Mouse (Mus musculus) limb, embryonic 14.5 days (tissue): ENCODE data around the gene Kat6b. TPM values are rescaled to one million over a fixed set of nuclear protein-coding genes. Genes with fewer than 3 reads are reported as not detected.

Source experiments
- ATAC-seq: fragments of 200-750 bp; cut with Nextera tagmentation; 2 replicates; pipeline ENCODE4 v1.8.0; 2017; ENCODE audit warnings: low read depth, moderate number of reproducible peaks, moderate TSS enrichment; ENCODE audit not compliant: low FRiP score
- DNase-seq: peaks from one replicate; pipeline ENCODE4 v3.0.0-alpha.2; 2015; ENCODE audit warnings: low spot score
- H3K27ac ChIP-seq: fragments of 300-500 bp; sonication (generic); replicated peaks from 2 replicates; pipeline ENCODE4 v1.5.1; 2014; ENCODE audit warnings: low read depth, mild to moderate bottlenecking, low read length, moderate library complexity, mixed read lengths
- H3K27me3 ChIP-seq: fragments of 300-500 bp; sonication (generic); 2 replicates; pipeline ENCODE4 v1.6.1; 2014; ENCODE audit warnings: low read length, mixed read lengths; ENCODE audit not compliant: control insufficient read depth, insufficient read depth
- H3K36me3 ChIP-seq: fragments of 300-500 bp; sonication (generic); 2 replicates; pipeline ENCODE4 v1.6.1; 2014; ENCODE audit warnings: mild to moderate bottlenecking, low read length, moderate library complexity, mixed read lengths; ENCODE audit not compliant: control insufficient read depth, insufficient read depth
- H3K4me1 ChIP-seq: fragments of 300-500 bp; sonication (generic); 2 replicates; pipeline ENCODE4 v1.6.1; 2014; ENCODE audit warnings: antibody characterized with exemption, low read length, mixed read lengths; ENCODE audit not compliant: control insufficient read depth, insufficient read depth
- H3K4me2 ChIP-seq: fragments of 300-500 bp; sonication (generic); replicated peaks from 2 replicates; pipeline ENCODE4 v1.6.1; 2014; ENCODE audit warnings: low read depth, mild to moderate bottlenecking, low read length, moderate library complexity; ENCODE audit not compliant: severe bottlenecking
- H3K4me3 ChIP-seq: fragments of 300-500 bp; sonication (generic); replicated peaks from 2 replicates; pipeline ENCODE4 v1.5.1; 2014; ENCODE audit warnings: low read length
- H3K9ac ChIP-seq: fragments of 300-500 bp; sonication (generic); 2 replicates; pipeline ENCODE4 v1.6.1; 2014; ENCODE audit warnings: mild to moderate bottlenecking, low read depth, low read length, moderate library complexity; ENCODE audit not compliant: severe bottlenecking
- H3K9me3 ChIP-seq: fragments of 300-500 bp; sonication (generic); 2 replicates; pipeline ENCODE4 v1.6.1; 2016; ENCODE audit warnings: low read length; ENCODE audit not compliant: control insufficient read depth
- POLR2A ChIP-seq: fragments of 200-500 bp; IDR thresholded peaks from 2 replicates; pipeline ENCODE4 v1.8.0; 2012; ENCODE audit warnings: inconsistent platforms, mild to moderate bottlenecking, moderate library complexity, borderline replicate concordance; ENCODE audit not compliant: insufficient read depth, insufficient read length; ENCODE audit errors: extremely low read depth
- WGBS: fragments of 180-500 bp; shearing (Covaris S2); extraction: QIAGEN DNeasy Blood & Tissue Kit; methylation state at CpG from one replicate; pipeline ENCODE4 v1.1.7; 2014; 5-methylcytosine and 5-hydroxymethylcytosine counted together
- polyA plus RNA-seq, 2 experiments: library from polyadenylated mRNA; depleted of rRNA in 1 of 2; stranded (reverse) in 1 of 2; unstranded in 1 of 2; fragments of >200 nt; fragmentation: Nextera tagmentation in 1 of 2; extraction: Ambion mirVana in 1 of 2; gene quantifications; 2 replicates each; pipeline versions ENCODE4 v1.2.1 to v1.2.3; 2012 to 2014

The Kat6b gene
- polyA plus RNA-seq, 2 experiments, result 26.0 to 35.5 TPM

GRCm38 (mm10) chr14:21457876-21458275, 23.4 kb upstream of the Kat6b start:
- no peaks in the 10 kb centered on the region for H3K27me3 ChIP-seq
- peaks cover 9% of the 10 kb centered on the region for H3K4me1 ChIP-seq
- ATAC-seq (no peak), DNase-seq (no peak)
- H3K36me3 ChIP-seq, result no peaks in the 10 kb centered on the region
- H3K9me3 ChIP-seq, result no peaks in the 10 kb centered on the region
- H3K4me2 ChIP-seq, result no peak overlapping the region
- no peak overlapping the region for H3K4me3 ChIP-seq
- no peak for TF ChIP-seq POLR2A
- H3K9ac ChIP-seq, result no peak overlapping the region
- no peak overlapping the region for H3K27ac ChIP-seq
- 84% methylated on average over 5 of the region's 5 CpGs for WGBS

DNA sequence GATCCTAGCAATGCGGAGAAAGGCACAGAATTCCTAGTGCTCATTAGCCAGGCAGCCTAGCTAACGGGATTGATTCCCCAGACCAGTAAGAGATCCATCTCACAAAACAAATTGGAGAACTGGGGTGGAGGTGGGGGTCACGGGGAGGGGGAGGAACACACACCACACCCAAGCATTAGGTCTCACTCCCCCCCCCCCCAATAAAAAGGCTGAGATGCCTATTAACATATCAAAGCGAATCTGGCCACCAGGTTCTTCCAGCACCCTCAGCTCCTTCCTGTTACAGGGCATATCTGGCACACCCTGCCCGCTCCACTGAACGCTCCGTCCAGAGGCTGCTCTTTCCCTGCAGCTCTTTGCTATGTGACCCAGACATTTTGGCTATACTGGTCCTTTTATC, 22.5 kb upstream of the Kat6b start:
- no peak overlapping the region for H3K4me2 ChIP-seq
- H3K36me3 ChIP-seq, result no peaks in the 10 kb centered on the region
- H3K9me3 ChIP-seq, result no peaks in the 10 kb centered on the region
- 45% methylated on average over 7 of the region's 7 CpGs for whole genome bisulfite sequencing
- no peak overlapping the region for H3K27ac ChIP-seq
- no peak overlapping the region for H3K9ac ChIP-seq
- H3K4me3 ChIP-seq, result no peak overlapping the region
- ATAC-seq (no peak), DNase-seq (no peak)
- no peak for TF ChIP-seq POLR2A
- peaks cover 14% of the 10 kb centered on the region for H3K4me1 ChIP-seq
- H3K27me3 ChIP-seq, result no peaks in the 10 kb centered on the region

DNA sequence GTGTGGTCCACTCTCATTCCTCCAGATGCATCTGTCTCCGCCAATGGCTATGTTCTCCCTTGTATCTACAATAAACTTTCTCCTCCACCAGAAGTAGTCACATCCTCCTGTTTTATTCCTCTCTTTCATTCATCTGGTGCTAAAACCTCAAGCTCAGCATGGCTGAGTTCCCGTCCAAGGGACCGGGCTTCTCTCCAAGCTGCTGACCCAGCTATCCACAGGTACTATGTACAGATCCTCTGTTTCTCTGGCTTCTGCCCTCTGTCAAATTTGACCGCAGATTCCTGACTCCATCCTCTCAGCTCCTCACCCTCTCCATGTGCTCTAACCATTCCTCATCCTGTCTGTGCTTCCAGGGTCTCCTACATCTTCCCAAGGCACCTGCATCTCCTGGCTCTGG, 22.1 kb upstream of the Kat6b start:
- TF ChIP-seq POLR2A, result no peak
- H3K36me3 ChIP-seq, result no peaks in the 10 kb centered on the region
- no peak overlapping the region for H3K4me3 ChIP-seq
- H3K9ac ChIP-seq, result no peak overlapping the region
- H3K4me2 ChIP-seq, result no peak overlapping the region
- H3K4me1 ChIP-seq, result peaks cover 14% of the 10 kb centered on the region
- no peak for DNase-seq
- no peak for ATAC-seq
- H3K27me3 ChIP-seq, result no peaks in the 10 kb centered on the region
- no peak overlapping the region for H3K27ac ChIP-seq
- 70% methylated on average over 4 of the region's 4 CpGs for WGBS
- H3K9me3 ChIP-seq, result no peaks in the 10 kb centered on the region

DNA sequence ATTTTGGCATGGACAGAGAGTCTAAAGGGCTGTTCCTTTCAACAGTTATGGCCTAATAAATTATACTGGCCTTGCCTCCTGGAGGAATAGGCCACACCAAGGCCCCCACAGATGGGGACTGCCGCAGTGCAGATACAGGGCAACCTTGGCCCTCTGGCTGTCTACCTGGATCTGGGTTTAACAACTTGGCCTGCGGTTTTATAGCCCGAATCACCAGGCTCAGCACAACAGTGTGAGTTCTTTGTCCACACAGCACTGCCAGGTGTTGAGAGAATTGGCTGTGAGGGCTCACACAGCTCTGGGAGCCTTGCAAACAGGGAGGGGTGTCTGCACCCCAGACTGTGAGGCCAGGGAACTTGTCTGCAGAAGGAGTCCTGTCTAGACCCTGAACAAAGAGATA, 18.8 kb upstream of the Kat6b start:
- H3K4me3 ChIP-seq, result no peak overlapping the region
- no peaks in the 10 kb centered on the region for H3K36me3 ChIP-seq
- no peak for TF ChIP-seq POLR2A
- DNase-seq, result peak; percentile 75
- WGBS, result 13% methylated on average over 3 of the region's 3 CpGs
- H3K4me1 ChIP-seq, result peaks cover 17% of the 10 kb centered on the region
- H3K9me3 ChIP-seq, result no peaks in the 10 kb centered on the region
- no peak overlapping the region for H3K4me2 ChIP-seq
- H3K27me3 ChIP-seq, result no peaks in the 10 kb centered on the region
- peak; percentile 91 for ATAC-seq
- no peak overlapping the region for H3K9ac ChIP-seq
- 0 out of 2 replicates have a peak overlapping the region, but pooled peaks have one; percentile 35 for H3K27ac ChIP-seq

DNA sequence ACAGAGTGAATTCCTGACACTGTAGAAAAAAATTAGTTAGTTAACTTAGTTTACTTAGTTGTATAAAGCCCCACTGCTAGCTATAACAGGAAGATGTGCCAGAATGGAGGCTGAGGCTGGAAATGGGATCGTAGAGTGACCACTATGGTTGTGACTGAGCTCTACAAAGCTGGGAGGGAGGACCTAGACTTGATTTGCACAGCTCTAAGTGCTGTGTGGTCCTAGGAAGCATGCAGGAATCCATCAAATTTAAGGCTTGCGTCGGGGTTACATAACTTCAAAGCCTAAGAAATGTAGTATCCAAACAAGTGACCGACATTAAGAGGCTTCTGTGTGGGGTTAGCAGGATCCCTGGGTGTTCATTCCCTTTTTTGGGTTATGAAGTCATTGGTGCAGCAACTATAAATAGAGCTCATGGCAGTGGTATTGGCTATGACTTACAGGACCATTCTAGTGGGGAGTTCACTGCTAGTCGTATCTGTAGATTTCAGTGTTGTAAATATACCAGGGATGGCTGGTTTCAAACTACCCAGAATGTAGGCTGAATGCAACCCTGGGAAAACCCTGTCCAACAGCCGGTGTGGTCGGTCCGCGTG, 18.0 kb upstream of the Kat6b start:
- Histone ChIP-seq H3K4me1 (peaks cover 17% of the 10 kb centered on the region), H3K27ac (0 out of 2 replicates have a peak overlapping the region, but pooled peaks have one; percentile 35), H3K4me3 (no peak overlapping the region), H3K9me3 (no peaks in the 10 kb centered on the region), H3K9ac (no peak overlapping the region), H3K27me3 (no peaks in the 10 kb centered on the region), H3K4me2 (no peak overlapping the region), H3K36me3 (no peaks in the 10 kb centered on the region)
- DNase-seq (no peak), ATAC-seq (no peak)
- TF ChIP-seq POLR2A, result no peak
- WGBS, result 73% methylated on average over 9 of the region's 9 CpGs
